Mouse (Mus musculus) embryonic facial prominence, embryonic 14.5 days (tissue): Measurements from ENCODE around the gene Sult5a1. TPM values are rescaled to one million over a fixed set of nuclear protein-coding genes. Genes with fewer than 3 reads are reported as not detected.

Source experiments
- ATAC-seq: fragments of 200-750 bp; cut with Nextera tagmentation; 2 replicates; pipeline ENCODE4 v1.8.0; 2017; ENCODE audit warnings: low read depth, moderate number of reproducible peaks, moderate TSS enrichment
- DNase-seq: peaks from one replicate; pipeline ENCODE4 v3.0.0-alpha.2; 2015; ENCODE audit warnings: low spot score
- H3K27ac ChIP-seq: fragments of 300-500 bp; sonication (generic); replicated peaks from 2 replicates; pipeline ENCODE4 v1.5.1; 2014; ENCODE audit warnings: low read depth, mild to moderate bottlenecking, low read length, moderate library complexity
- H3K27me3 ChIP-seq: fragments of 300-500 bp; sonication (generic); replicated peaks from 2 replicates; pipeline ENCODE4 v1.6.1; 2014; ENCODE audit warnings: low read length; ENCODE audit not compliant: control insufficient read depth, insufficient read depth
- H3K36me3 ChIP-seq: fragments of 300-500 bp; sonication (generic); 2 replicates; pipeline ENCODE4 v1.6.1; 2014; ENCODE audit warnings: low read length, mixed read lengths; ENCODE audit not compliant: control insufficient read depth, insufficient read depth
- H3K4me1 ChIP-seq: fragments of 300-500 bp; sonication (generic); 2 replicates; pipeline ENCODE4 v1.6.1; 2014; ENCODE audit warnings: antibody characterized with exemption, low read length; ENCODE audit not compliant: control insufficient read depth, insufficient read depth
- H3K4me2 ChIP-seq: fragments of 300-500 bp; sonication (generic); 2 replicates; pipeline ENCODE4 v1.6.1; 2014; ENCODE audit warnings: low read depth, mild to moderate bottlenecking, low read length, moderate library complexity, mixed read lengths
- H3K4me3 ChIP-seq: fragments of 300-500 bp; sonication (generic); 2 replicates; pipeline ENCODE4 v1.5.1; 2014; ENCODE audit warnings: low read depth, mild to moderate bottlenecking, low read length
- H3K9ac ChIP-seq: fragments of 300-500 bp; sonication (generic); 2 replicates; pipeline ENCODE4 v1.6.1; 2014; ENCODE audit warnings: low read depth, mild to moderate bottlenecking, low read length, moderate library complexity, mixed read lengths
- H3K9me3 ChIP-seq: fragments of 300-500 bp; sonication (generic); 2 replicates; pipeline ENCODE4 v1.6.1; 2016; ENCODE audit warnings: low read length; ENCODE audit not compliant: control insufficient read depth
- WGBS: fragments of 180-500 bp; shearing (Covaris S2); extraction: QIAGEN DNeasy Blood & Tissue Kit; methylation state at CpG from one replicate; pipeline ENCODE4 v1.1.7; 2014; 5-methylcytosine and 5-hydroxymethylcytosine counted together
- polyA plus RNA-seq: library from polyadenylated mRNA; unstranded; fragments of >200 nt; fragmentation: Nextera tagmentation; extraction: Ambion mirVana; gene quantifications from 2 replicates; pipeline ENCODE4 v1.2.1, GENCODE M21; 2014

Sult5a1 gene
- polyA plus RNA-seq, 1 experiment from 2014 or later = 27.9 TPM

DNA sequence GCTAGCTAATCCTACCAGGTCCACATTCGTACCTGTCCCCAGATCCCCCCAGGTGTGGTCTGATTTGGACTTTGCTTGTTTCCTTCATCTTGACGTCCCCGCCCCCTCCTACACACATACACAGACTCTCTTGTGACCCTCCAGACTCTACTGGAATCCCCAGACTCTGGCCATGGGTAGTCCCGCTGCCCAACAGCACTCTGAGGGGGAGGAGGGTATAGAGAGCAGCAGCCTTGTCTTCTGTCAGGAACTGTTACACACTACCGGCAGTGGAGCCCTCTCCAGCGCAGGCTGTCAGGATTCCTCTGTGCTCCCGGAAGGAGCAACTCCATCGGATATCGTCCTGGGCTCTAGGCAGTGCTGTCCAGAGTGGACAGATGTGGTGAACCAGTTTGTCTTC is 27.1 kb downstream of the Sult5a1 start:
- ATAC-seq (no peak), DNase-seq (no peak)
- H3K4me2 ChIP-seq = no peak overlapping the region
- H3K9me3 ChIP-seq = peaks cover 3% of the 10 kb centered on the region; the same call in 1 of the 2 replicates
- no peak overlapping the region for H3K4me3 ChIP-seq
- H3K36me3 ChIP-seq = no peaks in the 10 kb centered on the region
- H3K27ac ChIP-seq = no peak overlapping the region
- H3K9ac ChIP-seq = no peak overlapping the region
- 57% methylated on average over 9 of the region's 9 CpGs for WGBS
- 0 out of 2 replicates have a peak, but pooled peaks cover 1% of the 10 kb centered on the region for H3K27me3 ChIP-seq
- H3K4me1 ChIP-seq = no peaks in the 10 kb centered on the region

DNA sequence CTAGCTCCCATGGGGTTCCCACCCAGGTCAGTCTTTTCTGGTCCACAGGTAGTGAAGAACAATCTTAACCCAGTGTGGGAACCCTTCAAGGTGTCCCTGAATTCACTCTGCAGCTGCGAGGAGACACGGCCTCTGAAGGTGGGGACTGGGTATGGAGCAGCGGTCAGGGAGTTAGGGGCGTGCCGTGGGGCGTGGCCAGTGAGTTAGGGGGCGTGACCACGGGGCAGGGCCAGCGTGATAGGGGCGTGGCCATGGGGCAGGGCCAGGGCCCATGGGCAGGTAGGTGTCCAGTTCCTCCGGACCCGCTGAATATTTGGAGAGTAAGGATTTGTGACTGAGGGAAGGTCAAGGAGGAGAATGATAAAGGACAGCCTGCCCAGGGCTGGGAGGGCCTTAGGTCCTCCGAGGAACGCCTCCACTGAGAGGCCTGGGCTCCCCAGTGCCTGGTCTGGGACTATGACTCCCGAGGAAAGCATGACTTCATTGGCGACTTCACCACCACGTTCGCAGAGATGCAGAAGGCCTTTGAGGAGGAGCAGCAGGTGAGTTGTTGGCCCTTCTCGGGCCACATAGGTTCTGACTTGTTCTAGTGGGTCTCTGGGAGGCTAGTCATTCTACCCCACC is 31.8 kb downstream of the Sult5a1 start:
- Histone ChIP-seq H3K4me3 (no peak overlapping the region), H3K4me1 (peaks cover 11% of the 10 kb centered on the region), H3K9ac (no peak overlapping the region), H3K27me3 (0 out of 2 replicates have a peak, but pooled peaks cover 3% of the 10 kb centered on the region), H3K36me3 (no peaks in the 10 kb centered on the region), H3K9me3 (no peaks in the 10 kb centered on the region), H3K27ac (no peak overlapping the region), H3K4me2 (peak overlapping the region; percentile 4; the same call in 1 of the 2 replicates)
- 9% methylated on average over 18 of the region's 19 CpGs for WGBS
- DNase-seq (no peak), ATAC-seq (peak; percentile 45; the same call in 1 of the 2 replicates)

DNA sequence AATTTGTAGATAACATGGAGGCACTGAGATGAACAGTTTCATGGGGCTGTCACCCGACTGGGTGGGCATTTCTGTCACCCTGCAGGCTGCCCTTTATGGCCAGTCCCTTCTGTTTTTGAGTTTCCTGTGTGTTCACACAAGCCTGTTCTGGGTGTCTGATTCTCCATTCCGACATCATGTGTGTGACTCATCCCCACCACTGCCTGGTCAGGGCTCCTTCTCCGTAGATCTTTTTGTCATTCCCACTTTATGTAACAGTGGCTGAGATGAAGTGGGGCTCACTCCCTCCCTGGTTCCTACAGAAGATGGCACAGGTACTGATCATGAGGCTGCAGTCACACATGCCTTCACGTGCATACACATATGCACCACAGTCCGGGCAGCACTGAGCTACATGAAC is 35.4 kb downstream of the Sult5a1 start:
- whole genome bisulfite sequencing = 85% methylated on average over 5 of the region's 5 CpGs
- H3K27ac ChIP-seq = no peak overlapping the region
- DNase-seq (no peak), ATAC-seq (no peak)
- peaks cover 12% of the 10 kb centered on the region for H3K4me1 ChIP-seq
- no peak overlapping the region for H3K4me2 ChIP-seq
- H3K9me3 ChIP-seq = no peaks in the 10 kb centered on the region
- peaks cover 25% of the 10 kb centered on the region for H3K27me3 ChIP-seq
- no peak overlapping the region for H3K4me3 ChIP-seq
- H3K36me3 ChIP-seq = no peaks in the 10 kb centered on the region
- H3K9ac ChIP-seq = no peak overlapping the region

DNA sequence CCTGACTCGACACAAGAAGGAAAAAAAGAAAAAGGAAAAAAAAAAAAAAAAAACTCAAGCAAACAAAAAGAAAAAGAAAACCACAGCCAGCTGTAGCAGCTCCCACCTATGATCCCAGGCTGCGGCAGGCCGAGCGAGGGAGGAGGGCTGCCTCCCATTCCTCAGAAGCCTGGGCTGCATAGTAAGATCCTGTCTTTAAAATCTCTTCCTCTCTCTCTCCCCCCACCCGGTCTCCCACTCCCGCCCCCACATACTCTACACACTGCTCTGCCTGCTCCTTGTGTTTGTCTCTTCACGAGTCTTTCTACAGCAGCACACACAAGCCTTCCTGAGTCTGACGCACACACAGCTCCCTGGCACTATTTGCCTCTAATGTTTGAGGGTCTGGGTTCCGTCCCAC is 36.1 kb downstream of the Sult5a1 start:
- 53% methylated on average over 9 of the region's 9 CpGs for WGBS
- Histone ChIP-seq H3K9ac (0 out of 2 replicates have a peak overlapping the region, but pooled peaks have one; percentile 14), H3K4me2 (no peak overlapping the region), H3K4me3 (no peak overlapping the region), H3K27ac (no peak overlapping the region), H3K9me3 (no peaks in the 10 kb centered on the region), H3K36me3 (no peaks in the 10 kb centered on the region), H3K4me1 (peaks cover 18% of the 10 kb centered on the region), H3K27me3 (peaks cover 31% of the 10 kb centered on the region)
- ATAC-seq (no peak), DNase-seq (no peak)

DNA sequence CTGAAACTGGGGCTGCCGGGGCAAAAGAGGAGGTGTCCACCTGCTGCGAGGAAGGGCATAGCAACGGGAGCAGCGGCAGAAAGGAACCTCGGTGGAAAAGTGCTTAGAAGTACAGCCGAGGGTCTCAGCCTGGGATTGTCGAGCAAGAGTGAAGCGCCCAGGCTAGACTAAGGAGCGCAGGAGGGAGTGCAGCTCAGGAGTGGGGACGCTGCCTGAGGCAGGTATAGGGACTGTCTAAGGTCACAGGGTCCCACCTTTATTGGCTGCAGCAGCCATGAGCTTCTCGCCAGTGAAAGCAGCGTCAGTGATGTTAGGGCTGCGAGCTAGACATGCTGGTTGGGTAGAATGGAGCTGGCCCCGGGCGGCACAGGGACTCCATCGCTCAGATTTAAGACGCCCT is 40.4 kb downstream of the Sult5a1 start:
- Histone ChIP-seq H3K27me3 (peaks cover 44% of the 10 kb centered on the region), H3K4me3 (peak overlapping the region; percentile 48), H3K4me2 (peak overlapping the region; percentile 91), H3K36me3 (no peaks in the 10 kb centered on the region), H3K27ac (no peak overlapping the region), H3K9me3 (no peaks in the 10 kb centered on the region), H3K9ac (peak overlapping the region; percentile 58; the same call in 1 of the 2 replicates), H3K4me1 (peaks cover 11% of the 10 kb centered on the region; the same call in 1 of the 2 replicates)
- no peak for ATAC-seq
- no peak for DNase-seq
- 4% methylated on average over 13 of the region's 17 CpGs for WGBS

DNA sequence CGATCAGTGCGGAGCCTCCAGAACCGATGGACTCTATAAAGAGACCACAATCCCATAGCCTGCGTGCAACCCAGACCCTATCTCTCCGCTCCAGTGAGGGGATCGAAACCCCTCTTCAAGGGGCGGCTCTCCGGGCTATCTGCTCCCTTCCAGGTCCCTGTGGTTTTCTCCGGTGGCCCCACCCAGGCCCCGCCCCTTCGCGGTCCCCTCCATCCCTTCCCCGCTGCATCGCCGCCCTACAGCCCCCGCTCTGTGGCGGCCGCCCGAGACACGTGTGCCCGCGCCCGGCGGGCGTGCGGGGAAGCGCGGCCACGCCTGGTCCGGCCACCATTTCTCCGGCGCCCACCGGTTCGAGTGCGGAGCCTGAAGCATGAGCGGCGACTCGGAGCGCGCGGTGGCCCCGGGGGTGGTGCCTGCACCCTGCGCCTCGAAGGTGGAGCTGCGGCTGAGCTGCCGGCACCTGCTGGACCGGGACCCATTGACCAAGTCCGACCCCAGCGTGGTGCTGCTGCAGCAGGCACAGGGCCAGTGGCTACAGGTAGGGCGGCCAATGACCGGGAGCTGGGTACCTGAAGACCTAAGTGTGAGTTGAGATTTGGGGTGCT is 40.9 kb downstream of the Sult5a1 start, which contains the start of gene Cpne7:
Gene Cpne7 (plus strand): TSS at position 248 of the 605 bp plus-strand sequence.
- Histone ChIP-seq H3K9me3 (no peaks in the 10 kb centered on the region), H3K27ac (no peak within 1 kb of the TSS), H3K4me3 (peak within 1 kb of the TSS; percentile 48), H3K4me1 (peaks cover 11% of the 10 kb centered on the region; the same call in 1 of the 2 replicates), H3K4me2 (peak within 1 kb of the TSS; percentile 91), H3K36me3 (no peaks in the 10 kb centered on the region), H3K9ac (peak within 1 kb of the TSS; percentile 58), H3K27me3 (peaks cover 44% of the 10 kb centered on the region)
- DNase-seq (no peak), ATAC-seq (peak; percentile 41; the same call in 1 of the 2 replicates)
- under 1% methylated on average over 18 of the region's 51 CpGs for WGBS

DNA sequence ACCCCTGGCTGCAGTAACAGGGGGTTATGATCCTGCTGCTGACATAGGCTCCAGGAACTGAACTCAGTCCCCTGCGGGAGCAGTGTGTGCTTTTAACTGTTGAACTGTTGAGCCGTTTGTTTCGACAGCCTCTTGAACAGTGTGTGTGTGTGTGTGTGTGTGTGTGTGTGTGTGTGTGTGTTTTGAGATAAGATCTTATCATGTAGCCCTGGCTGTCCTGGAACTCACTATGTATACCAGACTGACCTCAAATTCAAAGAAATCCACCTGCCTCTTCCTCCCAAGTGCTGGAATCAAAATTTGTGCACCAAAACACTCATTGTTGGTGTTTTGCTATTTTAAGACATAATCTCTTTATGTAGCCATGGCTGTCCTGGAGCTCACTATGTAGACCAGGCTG is 43.5 kb downstream of the Sult5a1 start:
- Histone ChIP-seq H3K4me2 (no peak overlapping the region), H3K9ac (no peak overlapping the region), H3K27ac (no peak overlapping the region), H3K27me3 (peaks cover 42% of the 10 kb centered on the region), H3K36me3 (no peaks in the 10 kb centered on the region), H3K9me3 (no peaks in the 10 kb centered on the region), H3K4me1 (peaks cover 11% of the 10 kb centered on the region; the same call in 1 of the 2 replicates), H3K4me3 (no peak overlapping the region)
- DNase-seq = no peak
- WGBS = 48% methylated on average over 3 of the region's 3 CpGs
- ATAC-seq = no peak

DNA sequence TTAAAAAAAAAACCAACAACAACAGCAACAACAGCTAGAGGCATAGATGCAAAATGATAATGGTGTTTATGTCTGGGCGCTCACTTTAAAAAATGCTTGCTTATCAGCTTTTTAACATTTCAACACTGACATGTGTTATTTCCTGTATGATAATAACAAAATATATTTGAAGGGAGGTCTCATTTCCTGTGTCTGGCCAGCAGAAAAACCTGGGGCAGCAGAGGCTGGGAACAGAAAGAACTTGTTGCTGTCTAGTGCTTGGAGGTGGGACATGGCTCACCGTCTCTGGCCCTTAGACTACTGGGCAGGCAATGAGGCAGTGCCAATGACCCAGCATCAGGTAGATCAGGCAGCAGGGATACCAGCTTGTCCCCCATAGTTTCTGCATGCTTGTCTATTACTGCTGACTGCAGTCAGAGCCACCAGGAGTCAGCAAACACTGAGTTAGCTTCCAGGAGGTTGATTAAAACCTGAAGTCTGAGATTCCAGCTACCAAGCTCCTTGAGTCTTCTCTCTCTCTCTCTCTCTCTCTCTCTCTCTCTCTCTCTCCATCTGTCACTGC is 44.1 kb downstream of the Sult5a1 start:
- Histone ChIP-seq H3K9me3 (no peaks in the 10 kb centered on the region), H3K4me1 (peaks cover 11% of the 10 kb centered on the region; the same call in 1 of the 2 replicates), H3K4me2 (no peak overlapping the region), H3K4me3 (no peak overlapping the region), H3K27me3 (peaks cover 35% of the 10 kb centered on the region), H3K27ac (no peak overlapping the region), H3K36me3 (no peaks in the 10 kb centered on the region), H3K9ac (no peak overlapping the region)
- DNase-seq = peak; percentile 64
- no peak for ATAC-seq
- WGBS = 59% methylated on average over 2 of the region's 2 CpGs
